Mouse (Mus musculus): ENCODE results near the gene Btn1a1.

GRCm38 (mm10) chr13:23483153-23483552 is 17.5 kb upstream of the Btn1a1 start:
- no peak for TF ChIP-seq CTCF (IDR thresholded peaks at IDR 0.05; ENCODE audit: insufficient read depth, low read length)
- no peak for TF ChIP-seq POLR2A (IDR thresholded peaks at IDR 0.05; ENCODE audit: borderline replicate concordance, extremely low read depth, low read depth, low read length)
